Mouse (Mus musculus) heart, postnatal 25 days (tissue): Measurements from ENCODE around the gene Tepsin. TPM values are rescaled to one million over a fixed set of nuclear protein-coding genes. Genes with fewer than 3 reads are reported as not detected.

Experiments used
- DNase-seq: peaks from one replicate; pipeline ENCODE4 v3.0.0; 2022; ENCODE audit warnings: low spot score
- intact Hi-C: fragments of 180-260 bp; cut with DNase I; formaldehyde crosslinking; loops from one replicate; pipeline ENCODE4 v1.15.1; 2025
- total RNA-seq, 2 experiments: library from RNA; stranded (reverse); gene quantifications; 2 replicates each; pipeline ENCODE4 v1.2.3; 2021

Tepsin gene
- 1 to 10 TPM; 7.4 to 8.2 TPM for total RNA-seq

DNA sequence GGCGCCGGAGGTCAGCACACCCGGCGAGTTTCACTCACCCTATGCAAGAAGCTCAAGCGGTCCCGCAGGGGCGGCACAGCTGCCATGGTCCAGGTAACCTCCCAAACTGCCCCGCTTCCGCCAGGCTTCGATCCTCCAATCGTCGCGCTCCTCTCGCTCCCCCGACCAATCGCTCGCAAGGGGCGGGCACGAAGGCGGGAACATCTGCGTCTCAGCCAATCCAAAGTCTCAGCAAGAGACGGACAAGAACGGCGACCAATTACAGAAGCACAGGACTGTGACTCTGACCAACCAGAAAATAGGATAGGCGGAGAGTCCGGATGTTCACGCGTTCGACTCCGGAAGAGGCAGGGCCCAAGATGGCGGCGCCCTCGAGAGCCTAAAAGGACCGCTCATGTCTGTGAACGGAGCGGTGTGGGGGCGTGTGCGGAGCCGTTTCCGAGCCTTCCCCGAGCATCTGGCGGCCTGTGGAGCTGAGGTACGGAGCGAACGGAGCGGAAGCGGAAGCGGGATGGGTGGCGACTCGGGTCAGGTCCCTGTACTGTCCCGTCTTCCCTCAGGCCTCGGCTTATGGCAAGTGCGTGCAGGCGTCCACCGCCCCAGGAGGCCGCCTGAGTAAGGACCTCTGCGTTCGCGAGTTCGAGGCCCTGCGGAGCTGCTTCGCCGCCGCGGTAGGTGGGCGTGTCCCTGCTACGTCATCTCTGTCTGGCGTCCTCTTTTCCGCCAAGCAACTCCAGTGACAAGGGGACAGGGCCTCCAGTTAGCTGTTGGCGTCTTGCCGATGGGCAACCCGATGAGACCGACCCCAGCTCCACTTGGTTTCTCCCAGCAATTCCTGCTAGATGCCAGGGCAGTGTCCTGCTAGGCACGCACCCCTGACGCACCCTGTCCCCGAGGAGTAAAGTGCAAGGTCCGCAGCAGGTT lies at the start of gene Tepsin, which contains the start of gene Ndufaf8:
Gene Tepsin (minus strand): TSS at position 144 of the 924 bp plus-strand sequence.
Gene Ndufaf8 (plus strand): TSS at position 341 of the 924 bp plus-strand sequence.
- intact Hi-C loops, result no loop called here
- peak; percentile 99 for DNase-seq

DNA sequence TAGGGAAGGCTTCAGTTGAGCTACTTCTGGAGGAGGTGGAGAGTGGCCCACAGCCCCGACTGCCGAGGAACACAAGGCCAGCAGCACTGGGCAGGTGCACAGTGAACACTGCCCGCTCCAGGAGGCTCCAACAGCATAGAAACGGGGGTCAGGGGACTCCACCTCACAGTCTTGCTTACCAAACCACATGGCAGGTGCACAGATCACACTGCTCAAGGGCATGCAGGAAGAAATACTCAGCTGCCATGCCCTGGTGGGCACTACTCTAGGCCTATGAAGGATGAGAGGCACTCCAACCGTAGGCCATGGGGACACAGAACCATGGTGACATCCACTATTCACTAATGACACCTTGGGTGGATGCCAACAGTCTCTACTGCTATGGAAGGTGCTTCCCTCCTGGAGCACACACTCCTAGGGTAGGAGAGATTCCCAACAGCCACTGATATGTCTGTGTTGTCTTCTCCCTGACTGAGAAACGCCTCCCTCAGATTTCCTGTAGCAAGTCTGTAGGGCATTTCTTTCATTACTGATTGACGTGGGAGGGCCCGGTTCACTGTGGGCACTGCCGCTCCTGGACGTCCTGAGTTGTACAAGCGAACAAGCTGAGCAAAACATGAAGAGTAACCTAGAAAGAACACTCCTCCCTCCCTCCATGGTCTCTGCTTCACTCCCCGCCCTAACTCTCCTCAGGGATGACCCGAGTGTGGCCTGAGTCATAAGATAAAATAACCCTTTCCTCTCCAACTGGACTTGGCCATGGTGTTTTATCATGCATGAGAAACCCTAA lies 45.4 kb upstream of the Tepsin start:
- intact Hi-C loops, result loop anchor here (5.0 kb wide), 1 partner anchor 38 kb away; no protein-coding TSS in a partner anchor
- DNase-seq, result no peak

DNA sequence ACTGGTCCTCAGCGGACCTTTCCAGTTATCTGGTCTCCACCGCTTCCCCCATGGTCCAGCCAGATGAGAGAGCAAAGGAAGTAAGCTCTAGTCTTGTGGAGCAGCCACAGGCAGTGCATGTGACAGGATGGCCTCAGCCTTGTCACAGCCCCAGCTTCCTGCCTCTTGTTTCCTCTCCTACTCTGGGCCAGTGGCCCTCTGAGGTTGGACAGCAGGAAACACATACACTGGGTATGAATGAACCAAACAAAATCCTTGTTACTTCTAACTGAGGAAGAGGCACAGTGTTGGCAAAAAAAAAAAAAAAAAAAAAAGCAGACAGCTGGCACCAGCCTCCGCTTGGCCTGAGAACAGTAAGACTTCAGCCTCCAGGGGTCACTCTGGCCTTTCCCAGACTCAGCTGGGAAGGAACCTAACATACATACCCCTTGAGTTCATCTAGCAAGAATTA lies 44.1 kb upstream of the Tepsin start:
- intact Hi-C loops, result loop anchor here (5.0 kb wide), 1 partner anchor 40 kb away; no protein-coding TSS in a partner anchor
- DNase-seq, result peak; percentile 66

DNA sequence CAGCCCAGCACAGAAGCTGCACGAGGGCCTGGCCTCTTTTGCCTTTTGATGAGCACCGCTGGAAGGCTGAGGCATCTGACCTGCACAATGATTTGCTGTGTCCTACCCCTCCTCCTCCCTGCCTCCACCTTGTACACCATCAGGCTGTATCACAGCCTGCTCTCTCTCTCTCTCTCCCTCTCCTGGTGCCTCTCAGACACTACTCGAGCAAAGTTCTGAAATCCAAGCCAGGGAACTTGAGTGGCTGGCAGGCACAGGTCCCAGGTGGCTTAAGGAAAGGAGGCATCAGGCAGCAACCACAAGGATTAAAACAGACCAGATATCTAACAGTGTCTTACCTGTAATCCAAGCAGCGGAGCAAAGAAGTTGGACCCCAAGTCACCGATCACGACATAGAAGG lies 41.7 kb upstream of the Tepsin start:
- intact Hi-C loops, result loop anchor here (5.0 kb wide), 1 partner anchor 42 kb away; no protein-coding TSS in a partner anchor

DNA sequence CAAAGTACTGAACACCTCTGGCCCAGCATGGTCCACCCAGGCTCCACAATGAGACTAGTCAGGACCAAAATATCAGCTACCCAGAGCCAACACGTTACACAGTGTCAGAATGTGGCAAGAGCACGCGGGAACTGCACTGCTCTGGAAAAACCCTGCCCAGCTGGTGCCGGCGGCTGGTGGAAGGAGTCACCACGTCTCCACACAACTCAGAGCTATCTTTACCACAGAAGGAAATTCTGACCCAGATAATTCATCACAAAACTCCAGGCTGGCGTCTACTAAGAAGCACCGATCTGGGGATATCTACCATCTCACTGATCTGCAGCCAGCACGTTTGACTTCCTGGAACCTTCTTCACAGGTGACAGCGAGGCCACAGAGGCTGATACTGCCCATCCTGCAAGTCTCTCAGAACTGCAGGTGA lies 40.8 kb upstream of the Tepsin start:
- intact Hi-C loops, result no loop called here
- no peak for DNase-seq

More for the DNA sequence above, 41.7 kb upstream of the Tepsin start:
- DNase-seq, result no peak

DNA sequence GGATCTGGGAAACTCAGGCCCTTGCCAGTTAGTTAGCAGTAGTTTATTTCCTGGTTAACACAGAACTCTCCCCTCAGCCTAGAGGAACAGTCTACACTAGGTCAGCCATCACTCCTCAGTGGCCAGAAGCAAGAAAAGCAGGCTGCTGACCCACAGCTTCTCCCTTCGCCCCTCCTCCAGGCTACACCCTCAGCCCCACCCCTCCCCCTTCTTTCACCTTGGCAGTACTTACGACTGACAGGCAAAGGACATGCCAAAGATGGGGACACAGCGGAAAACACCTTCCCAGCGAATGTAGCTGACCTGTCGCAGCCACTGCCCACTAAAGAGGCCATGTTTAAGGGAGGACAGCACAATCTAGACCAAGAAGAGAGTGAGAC lies 39.1 kb upstream of the Tepsin start:
- DNase-seq, result no peak
- intact Hi-C loops, result no loop called here

DNA sequence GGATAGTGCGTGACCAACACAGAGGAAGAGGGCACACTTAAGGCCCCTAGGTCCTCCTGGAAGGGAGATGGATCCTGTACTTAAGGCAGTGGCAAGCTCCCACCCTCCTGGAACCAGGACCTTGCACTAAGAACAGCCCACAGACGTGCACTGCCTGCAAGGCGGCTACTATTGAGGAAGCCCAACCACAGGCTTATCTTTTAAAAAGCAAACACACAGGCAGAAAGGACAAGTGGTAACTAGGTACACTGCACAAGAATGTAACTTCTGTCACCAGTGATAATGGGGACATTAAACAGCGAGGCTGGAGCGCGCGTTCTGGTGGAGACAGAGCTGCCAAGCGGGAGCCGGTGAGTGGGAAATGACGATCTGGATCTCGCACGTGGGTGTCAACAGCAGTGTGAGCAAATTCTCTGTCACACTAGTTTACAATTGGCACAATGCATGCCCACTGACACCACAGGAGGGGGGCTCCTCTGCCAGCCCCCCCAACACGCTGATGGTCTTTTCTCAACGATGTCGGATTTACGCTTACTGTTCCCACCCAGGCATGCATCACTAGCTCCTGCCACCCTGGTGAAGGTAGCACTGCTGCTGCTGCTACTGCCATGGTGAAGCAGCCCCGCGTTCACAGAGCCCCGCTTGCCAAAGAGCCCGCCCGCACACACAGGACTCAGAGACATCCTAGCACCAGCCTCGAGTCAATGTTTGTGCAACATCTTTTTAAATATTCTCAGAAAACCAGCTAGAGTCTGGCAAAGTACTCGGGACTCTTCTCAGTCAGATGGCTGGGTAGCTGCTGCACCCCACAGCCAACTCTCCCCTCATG lies 38.5 kb upstream of the Tepsin start:
- intact Hi-C loops, result no loop called here
- DNase-seq, result no peak

DNA sequence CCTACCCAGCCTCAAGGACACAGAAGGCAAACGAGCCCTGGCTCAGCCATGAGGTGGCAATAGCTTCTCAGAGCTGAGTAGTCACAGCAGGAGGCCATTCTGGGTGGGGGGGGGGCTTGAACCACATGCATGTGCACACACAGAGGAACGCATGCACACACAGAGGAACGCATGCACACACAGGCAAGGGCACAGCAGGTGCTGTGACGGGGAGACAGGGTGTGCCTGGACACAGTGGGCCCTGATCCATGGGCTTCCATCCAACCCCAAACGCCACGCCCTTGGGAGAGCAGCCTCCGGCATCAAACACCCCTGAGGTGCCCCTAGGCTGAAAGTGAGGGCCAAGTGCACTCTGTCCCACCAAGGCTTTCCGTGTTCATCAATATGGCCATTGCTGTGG lies 37.7 kb upstream of the Tepsin start:
- no peak for DNase-seq
- intact Hi-C loops, result no loop called here

DNA sequence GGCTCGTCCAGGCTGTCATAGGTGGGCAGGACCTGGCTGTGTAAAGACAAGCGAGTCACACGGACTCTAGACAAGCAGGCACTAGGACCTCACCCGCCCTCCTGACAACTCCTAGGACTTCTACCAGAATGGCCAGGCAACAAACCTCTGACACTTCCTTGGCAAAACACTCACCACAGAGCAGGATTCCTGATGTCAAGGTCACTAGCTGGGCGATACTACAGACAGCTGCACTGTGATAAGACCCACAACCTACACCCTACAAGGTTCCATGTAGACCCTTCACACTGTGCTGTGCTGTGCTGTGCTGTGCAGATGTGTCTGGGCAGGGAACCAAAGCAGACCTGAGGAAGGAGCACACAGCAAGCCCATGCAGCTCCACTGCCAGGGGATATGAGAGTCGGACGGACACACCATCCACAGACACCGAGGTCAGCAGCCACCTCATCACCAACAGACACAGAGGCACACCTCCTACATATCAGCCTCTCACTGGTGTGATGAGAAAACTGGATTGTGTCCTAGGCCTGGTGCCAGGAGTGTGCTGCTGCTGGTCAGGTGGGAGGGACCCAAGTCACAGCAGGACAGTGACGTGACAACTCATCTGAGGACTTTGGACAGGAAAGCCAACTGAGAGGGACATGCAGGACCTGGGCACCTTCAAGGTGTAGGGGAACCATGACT lies 36.5 kb upstream of the Tepsin start:
- DNase-seq, result no peak
- intact Hi-C loops, result no loop called here

DNA sequence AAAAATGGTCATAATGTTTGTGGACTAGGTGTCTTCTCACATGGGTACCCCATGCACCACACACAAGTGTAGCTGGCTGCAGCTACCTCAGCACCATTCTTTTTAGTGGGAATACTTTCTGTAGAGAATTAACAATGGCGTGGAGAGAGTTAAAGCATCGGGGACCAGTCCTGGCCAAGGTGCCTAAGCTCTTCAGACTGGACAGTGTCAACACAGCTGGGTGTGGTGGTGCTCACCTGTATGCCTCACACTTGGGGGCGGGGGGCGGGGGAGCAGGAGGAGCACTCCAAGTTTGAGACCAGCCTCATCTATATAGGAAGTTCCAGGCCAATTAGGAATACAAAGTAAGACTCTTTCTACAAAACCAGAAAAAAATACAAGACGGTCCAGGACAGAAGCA lies 35.6 kb upstream of the Tepsin start:
- intact Hi-C loops, result no loop called here
- no peak for DNase-seq

DNA sequence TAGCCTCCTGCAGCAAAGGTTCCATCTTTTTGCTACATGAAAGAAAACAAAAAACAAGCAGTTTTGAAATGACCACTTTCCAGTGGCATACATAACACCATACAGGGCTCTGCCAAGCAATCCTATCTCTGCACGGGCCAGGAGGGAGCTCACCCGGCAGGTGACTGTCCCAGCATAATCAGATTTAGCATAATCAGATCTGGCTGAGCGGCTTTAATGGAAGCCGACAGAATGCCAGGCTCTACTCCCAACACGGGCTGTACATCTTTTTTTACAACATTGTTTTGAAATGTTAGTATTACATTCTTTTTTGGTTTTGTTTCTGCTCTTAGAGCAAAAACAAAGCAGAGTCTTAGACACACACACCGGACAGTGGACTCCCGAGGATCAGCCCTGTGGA lies 30.8 kb upstream of the Tepsin start:
- no peak for DNase-seq
- intact Hi-C loops, result no loop called here

DNA sequence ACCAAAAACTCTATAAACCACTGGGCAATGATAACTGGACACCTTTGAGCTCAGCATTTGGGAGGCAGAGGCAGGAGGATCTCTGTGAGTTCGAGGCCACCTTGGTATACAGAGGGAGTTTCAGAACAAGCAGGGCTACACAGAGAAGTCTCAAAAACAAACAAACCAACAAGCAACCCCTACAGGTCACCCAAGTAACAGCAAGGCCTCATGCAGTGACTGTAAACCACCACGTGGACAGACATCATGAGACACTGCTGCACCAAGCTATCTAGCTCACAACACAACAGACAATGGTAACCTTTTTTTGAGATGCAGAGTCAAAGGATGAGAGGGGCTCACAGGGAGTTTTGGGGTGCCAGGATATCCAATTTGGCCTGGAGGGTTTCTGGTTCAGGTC lies 28.3 kb upstream of the Tepsin start:
- intact Hi-C loops, result no loop called here

DNA sequence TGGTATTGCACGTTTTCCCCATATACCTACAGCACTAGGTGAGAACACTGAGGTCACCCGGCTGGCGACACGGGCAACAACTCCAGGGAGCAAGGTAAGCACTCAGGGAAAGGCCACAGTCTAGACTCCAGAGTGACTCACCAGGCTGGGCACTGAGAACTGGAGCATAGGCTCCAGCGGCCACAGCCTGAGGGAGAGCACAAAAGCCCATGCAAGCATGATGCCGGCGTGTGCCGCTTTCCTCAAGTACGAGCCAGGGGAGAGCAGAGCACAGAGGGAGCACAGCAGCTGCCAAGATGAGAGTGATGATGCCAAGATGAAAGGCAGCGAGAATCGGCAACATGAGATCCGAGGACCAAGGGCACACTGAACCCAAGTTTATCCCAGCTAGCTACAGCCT lies 23.6 kb upstream of the Tepsin start:
- intact Hi-C loops, result no loop called here
- no peak for DNase-seq

More for the DNA sequence above, 28.3 kb upstream of the Tepsin start:
- DNase-seq, result no peak

DNA sequence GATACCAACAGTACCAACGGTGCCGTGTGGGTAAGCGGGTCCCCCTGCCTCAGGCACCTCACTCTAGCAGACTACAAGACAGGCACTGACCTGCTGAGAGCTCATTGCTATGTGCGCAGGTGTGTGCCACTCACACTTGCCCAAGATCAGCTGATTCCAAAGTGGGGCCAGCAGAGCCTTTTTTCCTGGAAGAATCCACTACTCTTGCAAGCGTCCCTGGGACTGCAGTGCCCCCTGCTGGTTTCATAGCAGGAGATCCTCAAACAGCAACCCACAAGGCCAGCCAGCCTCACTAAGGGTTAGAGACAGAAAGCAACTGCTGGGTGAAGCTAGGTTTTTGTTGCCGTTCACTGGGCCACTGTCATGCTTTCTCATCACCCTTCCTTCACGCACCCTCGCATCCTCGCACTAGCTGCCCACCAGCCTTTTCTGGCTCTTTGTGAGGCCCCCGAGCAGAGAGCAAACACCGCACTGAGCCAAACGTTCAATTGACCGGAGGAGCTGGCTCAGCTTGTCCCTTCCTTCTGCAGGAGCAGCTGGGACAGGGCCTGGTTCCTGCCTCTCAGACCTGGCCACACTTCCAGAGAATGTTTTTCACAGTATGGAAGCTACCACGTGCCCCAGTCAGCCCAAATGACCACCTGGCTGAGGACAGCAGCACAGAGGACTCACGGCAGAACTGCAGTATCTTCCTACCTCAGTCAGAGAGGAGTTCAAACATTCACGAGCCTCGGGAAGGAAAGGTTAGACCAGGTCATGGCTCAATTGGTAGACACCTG lies 22.3 kb upstream of the Tepsin start:
- DNase-seq, result no peak
- intact Hi-C loops, result no loop called here

DNA sequence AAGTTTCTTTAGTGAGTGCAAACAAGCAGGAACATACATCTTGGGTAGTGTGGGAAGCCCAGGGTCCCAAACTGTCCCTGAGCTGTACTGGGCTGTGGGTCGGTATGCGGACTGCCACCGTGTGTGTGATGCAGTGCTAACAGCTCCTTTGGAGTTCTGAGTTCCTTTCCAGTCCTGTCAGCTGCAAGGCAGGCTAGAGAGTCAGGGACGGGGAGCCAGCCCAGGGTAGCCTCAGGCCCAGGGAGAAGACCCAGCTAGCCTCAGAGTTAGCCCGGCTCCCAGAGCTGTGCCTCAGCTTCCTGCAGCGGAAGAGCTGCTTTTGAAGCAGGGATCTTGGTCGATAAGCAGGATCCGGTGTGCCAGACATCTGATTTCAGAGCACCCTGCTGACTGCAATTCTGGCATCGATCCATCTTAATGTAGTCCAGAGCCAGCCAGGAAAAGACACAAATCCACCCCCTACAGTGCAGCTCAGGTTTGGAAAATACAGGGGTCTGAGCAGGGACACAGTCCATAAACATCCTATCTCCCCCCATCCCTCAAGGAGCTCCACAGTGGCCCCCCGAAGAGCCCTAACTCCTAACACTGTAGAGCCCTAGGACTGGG lies 21.5 kb upstream of the Tepsin start:
- DNase-seq, result no peak
- intact Hi-C loops, result no loop called here

DNA sequence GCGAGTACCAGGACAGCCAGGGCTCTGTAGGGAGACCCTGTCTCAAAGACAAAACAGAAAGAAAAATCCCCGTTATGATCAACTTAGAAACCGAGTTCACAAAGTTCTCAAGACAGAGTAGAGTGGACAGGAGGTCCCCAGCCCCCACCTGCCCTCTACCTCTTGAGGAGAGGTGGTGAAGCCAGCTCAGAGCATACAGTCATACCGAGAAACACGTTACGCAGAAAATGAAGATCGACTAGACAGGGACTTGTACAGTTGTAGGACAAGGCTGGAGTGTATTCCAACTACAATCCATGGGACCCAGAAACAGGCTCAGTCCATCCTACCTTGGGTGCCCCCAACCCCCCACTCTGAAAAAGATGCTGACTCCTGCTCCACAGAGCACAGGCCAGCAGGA lies 20.6 kb upstream of the Tepsin start:
- no peak for DNase-seq
- intact Hi-C loops, result no loop called here

DNA sequence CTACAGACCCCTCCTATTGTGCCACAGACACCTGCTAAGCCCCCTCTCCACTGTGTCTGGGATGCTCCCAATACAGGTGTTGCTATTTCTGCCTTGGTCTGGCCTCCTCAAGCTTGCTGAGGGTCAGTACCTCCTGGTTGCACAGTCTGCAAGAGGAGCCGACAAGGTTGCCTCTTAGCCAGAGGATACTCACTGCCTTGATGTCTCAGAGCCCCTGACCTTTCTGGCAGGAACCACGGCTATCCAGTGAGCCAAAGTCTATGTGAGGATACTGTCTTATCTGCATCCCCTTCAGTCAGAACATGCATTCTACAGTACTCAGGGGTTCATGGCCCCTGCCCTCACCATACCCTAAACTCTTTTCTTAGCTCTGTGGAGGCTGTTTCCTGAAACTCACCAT lies 19.1 kb upstream of the Tepsin start:
- no peak for DNase-seq
- intact Hi-C loops, result no loop called here
